Mouse (Mus musculus) T-helper 1 cell (primary cell): ENCODE data around the gene Arl8a.
"Not testable (repeated sequence)": the region's sequence is repeated elsewhere in the genome, so short reads cannot be mapped to it uniquely, and the experiment has no call there.

Experiments used
- in situ Hi-C: fragments of 300-600 bp; cut with MboI, MseI; formaldehyde crosslinking; loops from one replicate; pipeline ENCODE4 v1.15.1; 2025; ENCODE audit warnings: high pct_unique_total_duplicates

Arl8a gene

DNA sequence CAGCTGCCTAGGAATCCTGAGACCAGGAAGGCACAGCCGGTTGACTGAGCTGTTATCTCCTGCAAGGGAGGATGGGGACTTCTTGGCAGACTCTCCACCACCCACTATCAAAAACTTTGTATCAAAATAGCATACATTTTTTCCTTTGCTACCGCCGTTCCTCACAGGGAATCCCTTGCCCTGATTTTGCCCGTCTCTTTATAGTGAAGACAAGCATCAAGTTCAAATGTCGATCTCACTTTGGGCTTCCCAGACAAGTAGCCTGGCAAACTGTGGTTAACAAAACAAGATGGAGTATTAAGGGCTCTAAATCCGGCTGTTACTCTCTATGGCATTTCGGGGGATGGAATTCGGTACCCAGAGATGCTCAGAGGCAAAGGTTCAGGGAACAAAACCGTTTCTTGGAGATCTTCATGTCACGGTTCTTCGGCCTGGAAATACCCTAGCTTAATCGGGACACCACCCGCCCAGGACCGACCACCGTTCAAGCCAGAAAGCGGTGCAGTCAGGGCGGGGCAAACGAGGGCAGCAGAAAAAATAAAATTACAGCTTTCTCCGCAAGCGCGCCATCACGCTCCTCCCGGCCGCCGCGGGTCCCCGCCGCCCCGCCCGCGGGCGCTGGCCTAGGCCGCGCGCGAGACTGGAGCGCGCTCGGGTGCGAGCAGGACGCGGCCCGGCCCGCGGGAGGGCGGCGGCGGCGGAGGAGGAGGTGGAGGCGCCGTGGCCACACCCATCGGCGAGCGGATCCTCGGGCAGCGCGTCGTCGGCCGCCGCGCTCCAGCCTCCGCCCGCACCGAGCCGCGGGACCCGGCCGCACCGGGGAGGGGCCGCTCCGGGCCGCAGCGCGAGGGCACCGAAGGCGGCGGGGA is at the start of gene Arl8a:
Arl8a (plus strand) TSS at position 748 of the 869 bp plus-strand sequence.
- in situ Hi-C loops: no loop called here

DNA sequence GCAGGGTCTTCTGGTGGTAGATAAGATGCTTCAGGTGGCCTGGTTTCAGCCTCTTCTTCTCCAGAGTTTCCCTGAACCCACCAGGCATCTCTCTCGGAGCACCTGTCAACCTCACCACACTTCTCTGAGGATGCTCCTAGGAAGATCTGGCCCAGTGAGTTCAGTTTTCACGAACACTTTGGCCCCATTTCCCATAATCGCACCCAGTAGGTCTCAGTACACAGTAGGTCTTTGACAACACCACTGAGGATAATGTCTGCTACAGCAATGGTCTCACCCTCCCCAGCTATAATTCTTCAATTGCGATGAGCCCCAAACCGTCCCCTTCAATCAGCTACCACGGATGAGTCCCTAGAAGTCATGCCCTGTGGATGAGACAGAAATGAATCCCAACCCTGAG is 49.2 kb upstream of the Arl8a start:
- in situ Hi-C loops: no loop called here

DNA sequence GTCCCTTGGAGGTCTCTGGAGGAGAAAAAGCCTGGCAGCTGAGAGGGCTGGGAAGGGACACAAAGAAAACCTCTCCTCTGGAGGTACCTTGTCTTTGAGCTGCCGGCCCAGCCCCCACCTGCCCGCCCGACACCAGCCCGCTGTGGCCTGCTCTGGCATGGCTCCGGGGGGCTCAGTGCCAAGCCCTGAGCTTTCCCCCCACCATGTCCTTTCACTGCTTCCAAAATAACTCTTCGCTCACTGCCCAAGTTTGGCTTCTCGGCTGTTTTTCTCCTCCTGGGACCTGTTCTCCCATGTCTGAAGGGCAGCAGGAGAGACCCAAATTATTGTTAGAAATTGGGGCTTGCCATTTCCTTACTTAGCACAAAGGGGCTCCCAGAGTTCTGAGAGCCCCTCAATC is 48.2 kb upstream of the Arl8a start:
- in situ Hi-C loops: no loop called here

DNA sequence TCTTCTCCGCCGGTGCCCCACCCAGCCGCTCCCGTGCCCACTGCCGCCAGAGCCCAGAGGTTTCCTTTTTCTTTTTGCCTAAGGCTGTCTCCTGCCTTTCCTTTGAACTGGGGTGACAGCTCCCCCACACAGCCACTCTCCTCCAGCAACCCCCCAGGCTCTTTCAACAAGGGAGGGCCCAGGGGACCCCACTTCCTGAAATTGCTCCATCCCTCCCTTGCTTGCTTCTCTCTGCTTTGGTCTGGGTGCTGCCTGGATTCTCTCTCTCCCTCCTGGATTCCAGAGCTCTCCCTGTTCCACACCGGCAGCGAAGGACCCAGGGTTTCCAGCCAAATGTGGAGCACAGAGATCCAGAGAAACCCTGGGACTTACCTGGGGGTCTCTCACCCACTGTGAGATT is 46.2 kb upstream of the Arl8a start:
- in situ Hi-C loops: no loop called here

DNA sequence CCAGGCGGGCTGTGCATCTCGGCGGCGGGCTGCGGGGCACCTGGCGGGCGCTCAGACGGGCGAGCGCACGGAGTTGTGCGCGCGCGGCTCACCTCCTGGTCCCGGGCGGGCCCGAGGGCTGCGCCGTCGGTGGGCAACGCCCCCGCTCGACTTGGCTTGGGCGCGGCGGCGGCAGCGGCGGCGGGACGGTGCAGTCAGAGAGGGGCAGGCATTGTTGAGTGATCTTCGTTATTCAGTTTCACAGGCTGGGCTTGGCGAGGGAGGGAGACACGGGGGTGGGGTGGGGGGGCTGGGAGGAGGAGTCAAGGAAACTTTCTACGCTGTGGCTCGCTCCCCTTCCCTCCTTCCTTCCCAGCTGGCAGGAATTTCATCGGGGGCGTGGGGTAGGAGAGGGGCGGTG is 41.5 kb upstream of the Arl8a start, which contains the start of gene Lgr6:
Lgr6 (minus strand) TSS at position 153 of the 400 bp plus-strand sequence.
- in situ Hi-C loops: loop anchor here (5.0 kb wide), 1 partner anchor 118 kb away; no protein-coding TSS in a partner anchor

DNA sequence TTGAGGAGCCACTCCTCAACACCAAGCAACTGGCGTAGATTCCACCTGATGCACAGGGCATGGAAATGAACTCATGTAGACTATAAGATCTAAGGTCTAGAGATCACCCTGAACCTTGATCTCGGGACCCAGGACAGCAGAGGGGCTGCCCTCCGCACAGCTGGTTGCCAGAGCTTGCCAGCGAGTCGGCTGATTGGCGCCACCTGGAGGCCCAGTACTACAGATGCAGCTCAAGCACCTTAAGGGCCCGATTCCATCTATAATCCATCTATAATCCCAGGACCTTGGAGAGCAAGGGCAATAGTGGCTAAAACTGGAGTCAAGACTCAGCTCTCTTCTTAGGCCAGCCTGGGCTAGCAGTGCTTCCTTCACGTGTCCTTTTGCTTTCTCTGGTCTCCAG is 40.7 kb upstream of the Arl8a start:
- in situ Hi-C loops: loop anchor here (5.0 kb wide), 1 partner anchor 119 kb away; no protein-coding TSS in a partner anchor

DNA sequence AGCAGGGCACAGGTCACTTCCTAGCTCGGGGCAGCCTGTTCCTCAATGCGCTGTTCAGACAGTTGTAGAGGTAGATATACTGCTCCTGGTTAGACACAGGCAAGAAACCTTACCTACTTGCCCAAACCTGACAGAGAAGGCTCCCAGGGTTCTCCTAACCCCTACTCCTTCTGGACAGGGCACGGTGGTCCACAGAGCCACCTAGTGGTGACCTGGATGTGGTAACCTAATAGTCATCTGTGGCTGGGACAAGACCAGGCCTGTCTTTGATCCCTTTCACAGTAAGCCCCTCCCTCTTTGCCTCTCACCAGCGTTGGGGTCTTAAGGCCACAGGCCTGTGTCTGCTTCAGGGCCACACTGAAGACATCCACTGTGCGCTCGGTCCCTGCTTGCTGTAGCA is 38.0 kb upstream of the Arl8a start:
- in situ Hi-C loops: loop anchor here (5.0 kb wide), 1 partner anchor 121 kb away; no protein-coding TSS in a partner anchor

DNA sequence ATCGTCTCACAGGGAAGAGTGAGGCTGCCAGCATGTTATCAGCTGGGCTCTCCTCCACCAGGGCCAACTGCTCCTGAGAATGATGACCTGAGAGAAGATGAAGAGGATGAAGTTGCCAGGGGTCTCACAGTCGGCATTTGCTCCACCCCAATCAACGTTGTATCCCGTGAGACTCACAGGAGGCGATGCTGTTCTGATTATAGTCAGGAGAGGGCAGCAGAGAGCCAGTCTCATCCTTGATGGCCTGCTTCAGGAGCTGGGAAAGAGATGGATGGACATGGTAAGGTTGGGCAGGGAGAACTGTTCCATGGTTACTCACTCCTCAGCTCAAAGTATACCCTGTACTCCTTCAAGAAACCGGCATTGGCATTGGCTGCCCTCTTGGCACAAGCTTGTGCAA is 36.5 kb upstream of the Arl8a start:
- in situ Hi-C loops: no loop called here

DNA sequence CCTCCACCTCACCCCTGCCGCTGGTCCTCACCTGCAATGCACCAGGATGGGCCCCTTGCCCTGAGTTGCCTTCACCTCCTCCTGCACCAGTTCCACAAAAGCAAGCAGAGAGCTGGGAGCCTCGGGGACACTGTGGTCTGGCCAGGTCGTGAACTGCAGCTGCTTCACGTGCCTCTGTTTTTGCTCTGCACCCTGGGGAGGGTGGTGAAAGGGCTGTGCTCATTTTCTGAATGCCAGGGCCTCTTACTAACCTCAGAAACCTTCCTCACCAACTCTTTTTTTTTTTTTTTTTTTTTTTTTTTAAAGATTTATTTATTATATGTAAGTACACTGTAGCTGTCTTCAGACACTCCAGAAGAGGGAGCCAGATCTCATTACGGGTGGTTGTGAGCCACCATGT is 35.4 kb upstream of the Arl8a start:
- in situ Hi-C loops: not testable (repeated sequence)

DNA sequence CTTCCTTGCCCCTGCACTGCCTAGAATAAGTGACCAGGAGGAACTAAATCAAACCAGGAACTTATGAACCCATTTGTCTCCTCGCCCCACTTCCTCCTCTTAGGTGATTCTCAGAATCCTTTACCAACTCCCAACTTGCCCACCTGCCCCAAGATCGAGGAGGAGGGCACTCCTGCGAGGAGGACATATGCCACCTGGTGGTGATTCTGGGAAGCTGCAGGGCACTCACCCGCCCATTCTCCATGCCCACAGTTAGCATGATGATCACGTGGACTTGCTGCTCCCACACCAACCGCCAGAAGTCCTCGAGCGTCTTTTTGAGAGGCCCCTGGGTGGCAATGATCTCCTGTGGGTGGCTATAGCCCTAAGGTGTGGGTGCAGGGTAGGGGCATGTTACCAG is 34.0 kb upstream of the Arl8a start:
- in situ Hi-C loops: no loop called here

DNA sequence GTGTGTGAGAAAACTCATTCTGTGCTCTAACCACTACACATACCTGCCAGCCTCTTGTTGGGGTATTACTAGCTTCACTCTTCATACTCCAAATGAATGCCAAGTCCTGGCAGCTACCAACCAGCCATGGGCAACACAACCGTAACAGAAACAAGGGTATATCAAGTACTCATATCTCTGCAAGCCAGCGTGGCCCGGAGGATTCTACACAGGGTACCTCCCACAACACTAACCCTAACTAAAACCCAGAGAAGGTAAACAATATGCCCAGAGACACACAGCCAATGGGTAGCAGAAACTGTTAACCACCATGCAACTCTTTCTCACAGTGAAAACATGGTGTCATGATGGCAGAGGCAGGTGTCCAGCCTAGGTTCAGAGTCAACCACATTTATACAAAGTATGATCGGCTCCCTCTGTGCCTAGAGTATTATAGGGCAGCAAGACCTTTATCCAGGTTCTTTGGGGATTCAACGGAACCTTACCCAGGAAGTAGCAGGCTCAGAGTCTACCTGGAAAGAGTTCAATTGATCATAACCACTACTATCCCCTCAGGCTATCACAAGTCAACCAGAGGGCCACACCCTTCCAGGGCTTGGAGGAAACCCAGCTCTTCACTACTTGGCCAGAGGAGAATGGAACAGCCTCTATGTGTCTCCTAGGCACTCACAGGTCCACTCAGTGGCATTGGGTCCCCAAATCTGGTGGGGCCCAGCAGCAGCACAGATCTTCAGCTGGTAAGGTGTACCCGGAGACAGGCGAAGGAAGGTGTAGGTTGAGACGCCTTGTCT is 21.9 kb upstream of the Arl8a start:
- in situ Hi-C loops: no loop called here

DNA sequence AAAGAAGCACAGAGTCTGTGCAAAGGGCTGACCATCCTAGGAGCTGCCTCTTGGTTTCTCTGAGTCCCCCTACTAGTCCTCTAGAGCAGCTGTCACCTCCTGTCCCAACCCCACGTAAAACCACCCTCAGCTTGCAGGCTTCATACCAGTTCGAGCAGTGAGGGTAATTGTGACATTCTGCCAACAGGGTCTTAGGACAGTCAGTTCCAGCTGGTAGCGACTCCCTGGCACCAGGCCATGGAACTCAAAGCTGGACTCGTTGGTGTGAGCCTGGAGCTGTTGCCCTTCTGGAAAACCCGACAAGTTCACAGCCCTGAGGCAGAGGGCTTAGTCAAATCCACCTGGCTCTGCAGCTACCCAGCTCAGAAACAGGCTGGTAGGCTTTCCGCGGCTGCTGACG is 20.6 kb upstream of the Arl8a start:
- in situ Hi-C loops: no loop called here

DNA sequence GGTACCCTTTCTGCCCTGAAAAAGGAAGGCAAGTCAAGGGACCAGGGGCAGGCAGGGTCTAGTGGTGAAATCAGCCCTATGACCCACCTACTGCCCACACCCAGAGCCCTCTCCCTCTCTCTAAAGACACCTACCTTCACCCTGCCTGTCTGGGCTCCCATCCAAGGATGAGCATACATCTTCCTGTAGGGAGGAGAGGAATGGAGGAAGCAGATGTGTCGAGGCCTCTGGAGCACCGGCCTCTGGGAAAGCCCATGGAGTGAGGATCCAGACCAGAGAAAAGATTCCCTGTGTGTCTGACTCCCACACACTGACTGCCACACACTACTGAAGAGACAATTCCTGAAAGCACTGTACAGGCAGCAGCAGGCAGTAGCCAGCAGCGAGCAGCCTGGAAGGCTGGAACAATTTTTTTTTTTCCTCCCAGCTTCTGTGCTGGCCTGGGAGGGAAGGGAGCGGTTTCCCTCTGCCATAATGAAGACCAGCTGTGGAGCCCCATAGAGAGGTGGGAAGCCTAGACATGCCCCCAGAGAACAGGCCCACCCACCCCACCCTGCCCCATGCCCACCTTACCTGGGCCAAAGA is 20.1 kb upstream of the Arl8a start:
- in situ Hi-C loops: no loop called here

DNA sequence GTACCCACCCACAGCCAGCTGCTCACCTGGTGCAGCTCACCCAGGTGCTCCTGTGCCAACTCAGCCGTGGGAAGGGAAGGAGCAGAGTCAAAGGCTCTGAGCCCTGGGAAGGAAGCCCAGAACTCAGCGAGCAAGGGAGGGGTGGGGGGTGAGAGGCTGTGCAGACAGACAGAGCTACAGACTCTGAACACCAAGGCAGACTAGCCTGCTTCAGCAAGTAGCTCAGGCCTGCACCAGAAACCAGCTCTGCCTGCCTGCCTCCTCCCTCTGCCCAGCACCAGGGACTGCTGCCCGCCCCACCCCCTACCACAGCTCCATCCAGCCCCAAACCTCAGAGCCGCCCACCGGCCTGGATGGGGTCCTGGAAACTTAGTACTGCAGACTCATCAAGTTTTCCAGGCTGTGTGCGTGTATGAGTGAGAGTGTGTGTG is 18.6 kb upstream of the Arl8a start:
- in situ Hi-C loops: no loop called here

DNA sequence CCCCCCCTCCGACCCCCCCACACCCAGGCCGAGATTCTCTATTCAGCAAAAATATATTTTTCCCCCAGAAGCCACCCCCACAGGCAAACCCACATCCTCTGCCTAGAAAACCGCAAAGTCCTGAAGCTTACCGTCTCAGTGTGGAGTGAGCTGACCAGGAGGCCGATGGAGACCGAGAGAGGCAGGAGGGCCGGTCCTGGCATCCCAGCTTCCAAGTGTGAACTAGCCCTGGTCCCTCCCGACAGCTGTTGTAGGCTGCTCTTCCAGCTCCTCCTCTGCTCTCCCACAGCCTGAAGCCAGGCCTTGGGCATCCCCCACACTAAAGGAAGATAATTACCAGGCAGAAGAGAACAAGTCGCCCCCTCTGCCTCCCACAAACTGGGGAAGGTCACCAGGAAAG is 17.6 kb upstream of the Arl8a start:
- in situ Hi-C loops: no loop called here

DNA sequence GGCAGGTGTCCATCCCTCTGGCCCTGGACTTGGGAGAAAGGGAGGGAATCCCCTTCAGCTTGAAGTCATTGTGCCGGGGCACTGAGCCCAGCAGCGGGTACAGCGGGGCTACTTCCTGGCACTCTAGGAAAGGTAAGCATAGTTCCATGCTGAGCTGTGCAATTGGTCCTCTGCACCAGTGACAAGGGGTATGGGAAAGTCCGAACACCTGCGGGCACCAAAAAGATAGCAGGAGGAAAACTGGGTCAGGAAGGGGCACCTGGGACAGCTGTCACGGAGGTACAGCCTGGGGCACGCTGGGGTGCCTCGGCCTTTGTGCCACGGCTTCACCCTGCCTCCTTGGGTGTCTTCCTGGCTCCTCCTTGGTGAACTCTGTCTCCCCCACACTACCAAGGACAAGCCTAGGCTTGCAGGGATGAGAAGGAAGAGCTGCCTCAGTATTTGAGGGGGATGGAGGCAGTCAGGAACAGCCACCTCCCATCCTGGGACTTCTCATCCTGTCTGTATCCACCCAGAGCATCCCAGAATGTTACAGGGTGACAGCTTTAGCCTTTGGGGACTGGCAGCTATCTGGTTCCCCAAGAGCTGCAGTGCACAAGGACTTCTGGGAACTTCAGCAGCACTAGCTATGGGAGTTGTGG is 17.0 kb upstream of the Arl8a start:
- in situ Hi-C loops: no loop called here

DNA sequence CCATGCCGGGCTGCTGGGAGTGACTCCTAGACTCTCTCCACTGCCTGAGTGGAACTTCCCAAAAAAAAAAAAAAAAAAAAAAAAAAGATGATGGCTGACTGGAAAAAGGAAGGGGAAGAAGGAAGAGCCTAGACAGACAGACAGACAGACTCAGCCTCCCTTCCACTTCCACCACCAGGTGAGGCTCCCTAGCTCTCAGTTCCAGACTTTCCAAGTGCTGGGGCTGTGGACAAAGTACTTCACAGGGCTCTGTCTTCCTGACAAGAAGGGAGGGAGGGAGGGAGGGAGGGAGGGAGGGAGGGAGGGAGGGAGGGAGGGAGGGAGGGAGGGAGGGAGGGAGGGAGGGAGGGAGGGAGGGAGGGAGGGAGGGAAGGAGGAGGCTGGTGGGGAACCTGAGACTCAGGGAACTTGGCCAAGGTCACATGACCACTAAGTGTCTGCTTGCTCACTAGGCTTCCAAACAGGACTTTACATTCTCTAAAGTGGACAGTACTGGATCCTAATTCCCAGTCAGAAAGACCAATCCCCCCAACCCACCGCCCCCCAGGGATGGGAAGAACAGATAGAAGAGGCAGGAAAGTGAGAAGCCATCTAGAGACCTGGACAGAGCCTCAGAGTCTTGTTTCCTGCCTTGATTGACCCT is 16.1 kb upstream of the Arl8a start:
- in situ Hi-C loops: no loop called here

DNA sequence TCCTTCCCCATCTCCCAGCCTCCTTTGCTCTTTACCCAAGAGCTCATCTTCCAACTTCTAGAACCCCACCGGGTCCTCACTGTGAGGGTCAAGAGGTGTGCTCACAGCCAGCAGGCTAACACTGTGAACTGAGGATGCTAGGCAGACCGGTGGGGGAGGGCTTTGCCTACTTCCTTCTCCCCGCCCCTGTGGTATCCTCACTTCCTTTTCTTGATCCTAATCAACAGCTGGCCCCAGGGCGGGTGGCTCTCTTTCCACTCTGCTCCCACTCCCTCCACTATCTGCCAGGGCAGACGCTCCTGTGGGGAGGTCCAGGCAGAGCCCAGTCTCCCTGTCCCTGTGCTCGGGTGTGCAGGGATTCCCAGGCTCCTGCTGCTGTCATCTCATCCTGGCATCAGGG is 15.6 kb upstream of the Arl8a start:
- in situ Hi-C loops: no loop called here

DNA sequence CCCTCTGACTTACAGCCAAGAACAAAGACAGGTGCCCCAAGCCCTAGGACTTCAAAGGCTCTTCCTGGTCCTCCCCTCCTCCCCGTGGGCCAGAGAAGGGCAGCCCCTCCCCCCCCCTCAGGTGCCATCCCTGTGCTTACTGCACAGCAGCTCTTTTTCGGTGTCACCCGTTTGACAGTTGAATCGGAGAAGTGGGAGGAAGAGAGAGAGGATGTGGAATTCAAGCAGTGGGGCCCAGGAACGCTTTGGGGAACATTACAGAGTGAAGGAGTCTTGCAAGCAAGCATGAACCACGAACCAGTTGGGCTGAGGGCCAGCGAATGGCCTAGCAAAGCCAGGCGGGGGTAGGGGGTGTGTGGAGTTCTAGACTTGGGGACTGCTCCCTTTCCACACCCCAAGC is 15.1 kb upstream of the Arl8a start:
- in situ Hi-C loops: no loop called here

DNA sequence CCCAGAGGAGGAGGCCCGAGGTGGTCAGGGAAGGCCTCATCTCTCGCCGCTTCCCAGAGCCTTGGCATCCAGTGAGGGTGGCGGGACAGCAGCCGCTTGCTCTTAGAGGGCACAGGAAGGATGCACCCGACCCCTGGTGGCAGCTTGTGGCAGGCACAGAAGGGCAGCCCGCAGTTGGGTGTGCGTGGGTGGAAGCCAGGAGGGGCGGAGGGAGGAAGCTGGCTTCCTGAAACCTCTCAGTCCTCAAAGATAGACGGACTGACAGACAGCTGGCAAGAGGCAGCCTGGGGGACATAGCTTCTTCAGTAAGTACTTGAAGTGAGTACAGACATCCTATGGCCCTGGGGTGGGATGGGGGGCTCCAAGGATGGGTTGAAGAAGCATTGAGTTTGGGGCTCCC is 14.2 kb upstream of the Arl8a start, which contains the start of gene Ptpn7:
Ptpn7 (plus strand) TSS at position 228 of the 400 bp plus-strand sequence.
- in situ Hi-C loops: no loop called here

DNA sequence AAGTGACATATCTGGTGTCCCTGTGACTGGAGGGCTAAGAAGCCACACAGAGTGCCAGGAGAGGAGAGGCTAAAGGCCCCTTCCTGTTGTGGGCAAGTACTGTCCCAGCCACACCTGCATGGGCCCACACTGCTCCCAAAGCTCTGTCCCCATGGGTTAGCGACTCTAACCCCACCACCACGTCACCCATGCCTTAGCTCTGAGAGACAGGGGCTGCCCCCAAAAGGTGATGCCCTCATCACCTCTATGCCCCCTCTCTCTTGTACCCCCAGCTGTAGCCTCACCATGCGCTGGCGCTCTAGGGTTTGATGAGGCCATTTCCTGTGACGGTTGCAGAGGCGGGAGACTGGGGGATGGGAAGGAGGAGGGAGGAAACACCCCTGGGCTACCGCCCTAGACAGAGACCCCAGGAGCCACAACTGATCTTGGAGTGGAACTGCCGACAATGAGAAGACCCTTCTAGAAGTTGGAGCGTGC is 13.7 kb upstream of the Arl8a start:
- in situ Hi-C loops: no loop called here
